Mouse (Mus musculus): ENCODE measurements at regions not wholly inside any gene's neighbourhood (a gene's known extent, or its start where the extent isn't known, plus 50 kb on each side); places are given as distances from the start of the nearest gene placed in this dataset.

DNA sequence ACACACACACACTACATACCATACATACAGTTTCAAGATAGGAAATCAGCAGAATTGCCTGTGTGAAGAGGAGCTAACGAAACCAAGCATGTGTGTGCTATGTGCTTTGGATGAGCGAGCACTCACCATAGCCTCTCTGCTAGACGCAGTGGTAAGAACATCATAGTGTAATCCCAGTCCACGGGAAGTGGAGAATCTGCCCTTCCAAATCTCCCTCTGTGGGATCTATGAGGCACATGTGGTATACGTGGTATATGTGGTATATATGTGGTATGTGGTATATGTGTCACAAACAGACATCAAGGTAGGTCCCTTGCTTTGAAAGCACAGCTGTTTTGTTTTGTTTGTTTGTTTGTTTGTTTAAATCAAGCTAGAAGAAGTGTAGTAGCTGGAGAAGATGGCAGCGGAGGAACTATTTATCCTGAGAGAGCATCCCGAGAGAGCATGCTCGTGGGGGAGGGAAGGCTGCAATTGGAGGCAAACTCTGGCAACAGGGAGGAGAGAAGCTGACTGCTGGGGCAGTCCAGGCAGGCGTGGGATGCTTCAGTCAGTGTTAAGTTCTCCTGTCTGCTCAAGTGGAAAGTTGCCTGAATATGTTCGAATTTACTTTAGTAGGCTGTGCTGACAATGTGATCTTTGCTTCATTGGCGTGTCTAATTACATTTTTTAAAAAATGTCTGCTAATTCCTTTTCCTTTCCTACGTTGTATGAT, 112.2 kb upstream of the Pde3a start:
- DNase-seq (ENCODE audit: low spot score in 2 of 2), result no peak

DNA sequence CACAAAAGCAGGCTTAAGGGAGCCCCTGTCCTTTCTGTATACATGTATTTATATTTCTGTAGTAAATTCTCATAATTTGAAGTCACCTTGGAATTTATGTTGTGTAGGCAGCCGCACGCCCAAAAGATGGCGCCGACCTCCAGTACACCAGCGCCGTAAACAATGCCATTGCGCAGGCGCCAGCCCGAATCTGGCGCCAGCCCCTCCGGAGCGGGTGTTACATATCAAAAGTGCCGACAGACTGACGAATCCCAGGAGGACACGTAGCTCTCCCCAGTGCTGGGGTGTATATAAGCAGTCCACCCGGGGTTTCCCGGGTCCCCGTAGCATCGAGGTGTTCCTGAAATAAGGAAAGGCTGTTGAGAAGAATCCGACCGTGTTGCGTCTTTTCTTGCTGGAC, 108.1 kb upstream of the Pde3a start:
- DNase-seq (ENCODE audit: low spot score in 2 of 2), result no peak

DNA sequence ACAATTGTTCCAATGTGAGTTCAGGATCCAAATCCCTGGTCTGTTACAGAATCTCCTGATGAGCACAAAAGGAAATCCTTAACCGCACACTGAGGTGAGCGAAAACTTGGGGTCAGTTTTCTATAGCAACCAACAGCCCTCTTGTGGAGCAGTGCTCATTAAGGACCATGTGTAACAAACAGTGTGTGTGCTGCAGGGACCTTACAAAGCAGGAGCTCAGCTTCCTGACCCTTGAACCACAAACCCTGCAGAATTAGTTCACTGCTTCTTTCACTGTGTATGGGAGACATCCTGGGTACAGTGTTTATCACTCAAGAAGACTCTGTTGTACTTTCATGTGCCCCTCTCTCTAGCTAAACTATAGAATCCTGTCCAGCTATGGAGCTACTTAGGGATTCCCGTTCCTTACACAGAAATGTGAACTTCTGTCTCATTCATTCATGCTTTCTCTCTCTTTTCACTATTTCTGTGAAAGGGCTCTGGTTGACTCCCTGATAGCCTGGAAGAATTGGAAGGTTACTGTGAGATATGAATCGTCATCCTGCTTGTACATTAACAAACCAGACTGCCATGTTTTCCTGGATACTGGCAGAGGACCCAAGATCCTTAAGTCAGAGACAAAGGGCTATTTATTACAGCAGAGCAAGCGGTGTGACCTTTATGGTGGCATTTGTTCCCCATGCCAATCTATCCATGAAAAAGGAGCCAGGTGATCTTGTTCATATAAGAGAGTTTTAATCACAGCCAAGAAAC, 100.5 kb upstream of the Pde3a start:
- DNase-seq (ENCODE audit: low spot score in 2 of 2), result no peak

DNA sequence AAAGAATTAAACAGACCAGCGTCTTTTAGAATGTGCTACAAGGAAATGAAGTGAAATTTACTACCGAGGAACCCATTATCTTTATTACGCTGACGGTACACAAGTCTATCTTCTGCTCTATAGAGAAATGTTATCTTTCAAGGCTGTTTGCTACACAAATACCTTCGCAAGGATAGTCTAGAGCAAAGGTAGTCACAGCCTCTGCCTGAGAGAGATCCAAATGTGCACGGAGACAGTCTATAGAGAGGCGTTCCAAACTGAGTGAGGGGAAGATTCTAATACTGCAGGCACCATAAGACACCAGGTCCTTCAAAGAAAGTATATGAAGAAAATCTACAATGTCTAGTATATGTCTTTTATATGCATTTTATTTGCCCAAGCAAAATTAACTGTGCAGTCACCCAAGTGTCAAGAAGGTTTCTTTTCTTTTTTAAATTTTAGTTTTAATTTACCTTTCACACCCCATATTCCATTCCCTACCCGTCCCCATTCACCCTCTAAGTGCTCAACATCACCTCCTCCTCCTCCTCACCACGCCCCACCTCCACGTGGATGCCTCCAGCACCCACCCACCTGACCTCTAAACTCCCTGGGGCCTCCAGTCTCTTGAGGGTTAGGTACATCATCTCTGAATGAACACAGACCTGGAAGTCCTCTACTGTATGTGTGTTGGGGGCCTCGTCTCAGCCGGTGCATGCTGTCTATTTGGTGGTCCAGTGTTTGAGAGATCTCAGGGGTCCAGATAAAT, 99.7 kb upstream of the Pde3a start:
- DNase-seq (ENCODE audit: low spot score in 2 of 2), result no peak

DNA sequence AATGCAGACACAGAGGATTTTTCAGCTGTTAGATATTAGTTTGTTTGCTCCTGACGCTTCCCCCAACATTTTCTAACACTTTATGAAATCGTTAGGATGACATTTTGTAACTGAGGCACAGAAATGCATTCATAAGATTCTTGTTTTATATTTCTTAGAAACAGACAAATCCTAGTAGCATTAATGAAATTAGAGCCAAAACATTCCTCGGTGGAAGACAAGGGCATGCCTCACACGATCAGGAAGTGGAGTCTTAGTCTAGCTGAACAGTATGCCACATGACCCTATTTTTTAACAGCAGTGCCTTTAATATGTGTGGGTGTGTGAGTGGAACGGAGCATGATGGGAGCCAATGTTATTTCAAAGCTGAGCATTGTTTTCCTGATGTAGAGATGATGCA, 89.7 kb upstream of the Pde3a start:
- DNase-seq (ENCODE audit: low spot score in 2 of 2), result no peak

DNA sequence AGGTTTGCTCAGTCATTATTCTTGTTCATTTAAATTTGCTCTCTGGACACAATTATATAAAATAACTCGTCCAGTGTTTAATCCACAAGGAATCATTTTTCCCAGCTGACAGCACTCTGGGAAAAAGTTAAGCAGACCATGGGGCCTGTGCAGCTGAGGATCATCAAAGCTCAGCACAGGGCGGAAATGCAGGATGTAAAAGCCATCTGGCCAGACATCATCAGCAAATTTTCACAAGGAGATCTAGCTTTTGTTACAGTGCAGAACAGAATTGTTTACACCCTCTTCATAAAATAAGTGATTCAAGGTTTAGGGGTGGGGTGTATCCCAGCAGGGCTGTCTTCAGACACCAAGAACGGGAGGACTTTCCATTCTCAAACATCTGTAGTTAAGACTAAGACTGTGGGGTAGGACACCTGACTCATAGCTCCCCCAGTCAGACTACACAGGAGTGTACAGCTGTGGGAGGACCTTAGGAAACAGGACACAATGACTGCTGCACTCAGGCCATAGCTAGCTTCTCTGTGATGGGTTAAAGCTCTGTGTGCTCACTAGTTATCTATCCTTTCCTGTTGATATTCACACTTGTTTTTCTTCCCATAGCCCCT, 87.3 kb upstream of the Pde3a start:
- no peak for DNase-seq (ENCODE audit: low spot score in 2 of 2)

DNA sequence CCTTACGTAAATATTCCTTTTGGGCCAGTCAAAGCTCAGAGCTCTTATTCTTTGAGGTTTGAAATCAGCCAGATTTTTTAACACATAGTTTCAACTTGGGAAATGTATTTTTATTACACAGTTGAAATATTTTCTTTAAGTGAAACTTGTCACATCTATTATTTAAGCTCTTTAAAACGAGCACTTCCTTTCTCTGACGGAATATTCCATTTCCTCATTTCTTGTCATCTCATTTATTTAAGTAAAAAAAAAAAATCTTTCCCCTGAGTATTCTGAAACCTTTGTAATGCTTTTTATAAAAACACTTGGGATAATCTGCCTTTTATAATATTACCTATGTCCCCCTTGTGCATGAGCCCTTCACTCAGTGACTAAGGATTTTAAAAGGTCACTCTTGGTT, 81.8 kb upstream of the Pde3a start:
- no peak for DNase-seq (ENCODE audit: low spot score in 2 of 2)

DNA sequence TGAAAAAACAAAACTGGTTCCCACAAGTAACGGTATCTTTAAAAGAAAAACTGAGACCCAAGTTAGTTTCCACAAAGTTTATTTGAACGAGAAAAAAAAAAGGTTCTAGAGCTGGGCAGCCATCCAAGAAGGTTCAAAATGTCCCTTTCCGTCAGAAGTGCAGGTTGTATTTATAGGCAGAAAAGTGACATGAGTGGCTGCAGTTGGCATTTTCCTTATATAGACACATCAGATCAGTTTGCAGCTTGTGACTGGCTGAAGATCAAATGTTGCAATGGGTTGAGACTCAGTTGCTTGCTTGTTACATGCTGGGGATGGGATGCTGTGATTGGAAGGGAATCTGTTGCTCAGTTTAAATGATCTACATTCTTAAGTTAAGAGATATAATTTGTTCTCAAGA, 80.7 kb upstream of the Pde3a start:
- DNase-seq (ENCODE audit: low spot score in 2 of 2), result no peak

DNA sequence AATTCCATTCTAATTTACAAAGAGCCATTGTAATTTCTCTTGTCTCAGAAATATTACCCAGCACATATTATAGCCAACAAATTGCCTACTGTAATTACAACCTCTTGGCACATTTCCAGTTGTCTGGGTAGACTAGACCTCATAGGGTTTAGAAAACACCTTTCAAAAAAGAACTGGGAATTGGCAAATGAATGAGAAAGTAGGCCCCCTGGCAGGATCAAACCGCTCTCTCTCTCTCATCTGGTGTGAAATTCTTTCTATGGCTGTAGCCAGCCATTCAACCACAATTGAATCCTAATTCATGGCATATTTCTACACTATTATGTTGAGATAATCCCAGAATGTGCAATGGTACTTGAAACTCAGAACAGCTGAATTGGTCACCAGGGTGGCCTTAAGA, 65.3 kb upstream of the Pde3a start:
- no peak for DNase-seq (ENCODE audit: low spot score in 2 of 2)

DNA sequence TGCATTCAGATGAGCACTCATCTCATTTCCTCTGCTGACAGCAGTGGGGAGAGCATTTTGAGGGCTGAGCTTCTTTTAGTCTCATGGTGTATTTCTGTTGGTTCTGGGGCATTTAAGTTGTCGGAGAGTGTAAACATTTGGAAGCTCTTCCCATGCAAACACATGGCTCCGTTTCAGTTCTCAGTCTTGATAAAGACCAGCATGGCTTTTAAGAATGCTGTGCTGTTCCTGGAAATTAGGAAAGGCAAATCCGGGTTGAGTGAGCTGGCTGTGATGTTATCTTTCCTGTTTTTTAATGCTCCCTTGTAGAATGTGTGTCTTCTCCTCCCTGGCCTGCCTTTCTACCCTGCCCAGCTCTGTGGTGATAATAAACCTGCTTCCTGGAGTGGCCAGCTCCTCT, 61.0 kb upstream of the Pde3a start:
- no peak for DNase-seq (ENCODE audit: low spot score in 2 of 2)

DNA sequence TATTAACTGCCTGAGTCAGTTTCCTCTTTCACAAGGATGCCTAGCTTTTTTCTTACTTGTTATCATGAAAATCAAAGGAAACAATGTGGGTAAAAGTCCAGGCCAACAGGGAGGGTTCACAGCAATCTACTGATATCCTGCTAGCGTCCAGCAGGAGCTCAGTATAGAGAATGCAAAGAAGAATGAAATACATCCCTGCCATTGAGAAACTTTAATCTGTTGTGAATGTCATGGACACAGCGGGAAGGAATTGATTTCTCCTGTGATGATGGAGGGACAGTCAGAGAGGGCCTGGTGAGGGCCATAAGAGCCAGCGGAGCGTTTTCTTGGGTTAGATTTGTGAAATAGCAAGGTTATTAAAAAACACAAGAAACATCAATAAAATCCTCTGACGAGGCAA, 60.0 kb upstream of the Pde3a start:
- DNase-seq (ENCODE audit: low spot score in 2 of 2), result no peak

DNA sequence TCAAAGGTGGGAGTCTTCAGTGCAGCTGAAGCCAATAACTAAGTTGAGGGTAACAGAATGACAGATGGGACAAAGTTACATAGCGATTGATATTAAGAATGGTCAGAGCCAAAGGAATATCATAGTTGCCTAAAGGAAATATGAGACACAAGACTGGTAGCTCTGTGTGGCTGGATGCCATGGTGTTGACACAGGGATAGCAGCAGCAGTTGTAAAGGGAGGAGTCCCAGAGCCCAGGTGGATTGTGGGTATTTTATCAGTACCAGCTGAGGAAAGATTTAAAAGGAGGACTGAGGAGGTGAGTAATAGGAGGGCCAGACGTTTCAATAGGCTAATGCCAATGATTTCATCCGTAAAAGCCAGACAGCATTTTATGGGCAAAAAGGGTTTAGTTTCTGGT, 59.4 kb upstream of the Pde3a start:
- DNase-seq (ENCODE audit: low spot score in 2 of 2), result no peak

DNA sequence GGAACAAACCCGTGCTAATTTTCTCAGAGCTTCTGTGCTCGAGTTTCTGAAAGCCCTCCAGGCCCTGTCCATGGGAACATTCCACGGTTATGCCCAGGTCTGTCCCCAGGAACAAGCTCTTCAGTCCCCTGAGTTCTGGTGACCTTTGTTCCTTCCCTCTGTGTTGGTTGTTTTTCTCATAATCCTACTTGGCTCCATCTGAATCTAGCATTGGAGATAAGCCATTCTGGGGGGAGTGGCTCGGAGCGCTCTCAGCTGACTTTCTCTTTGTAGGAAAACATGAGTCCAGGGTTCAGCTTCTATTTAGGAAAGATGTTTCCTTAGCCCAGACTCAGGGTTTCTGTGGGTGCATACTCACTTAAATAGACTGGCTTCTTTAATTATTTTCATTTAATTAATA, 58.7 kb upstream of the Pde3a start:
- DNase-seq (ENCODE audit: low spot score in 2 of 2), result no peak

DNA sequence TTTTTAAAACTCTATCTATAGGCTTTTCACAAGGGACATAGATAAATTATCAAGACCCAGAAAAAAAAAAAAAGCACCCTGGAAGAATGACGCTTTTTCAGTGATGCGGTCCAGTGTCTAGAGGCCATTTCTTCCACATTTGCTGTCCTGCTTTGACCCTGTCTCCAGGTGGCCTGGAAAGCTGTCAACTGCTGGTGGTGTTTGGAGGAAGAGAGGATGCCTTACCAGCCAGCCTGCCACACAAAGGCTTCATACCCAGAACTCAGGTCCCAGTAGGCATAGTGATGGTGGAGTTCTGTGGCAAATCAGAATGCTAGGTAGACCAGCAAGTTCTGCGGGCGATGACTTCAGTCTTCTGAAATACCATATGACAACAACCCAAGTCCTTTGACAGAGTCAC, 51.6 kb upstream of the Pde3a start:
- DNase-seq (ENCODE audit: low spot score in 2 of 2), result no peak
